Mouse (Mus musculus): Measurements from ENCODE around the gene Sstr2. TPM values are rescaled to one million over a fixed set of nuclear protein-coding genes. Genes with fewer than 3 reads are reported as not detected.
A peak's percentile ranks its signal among the peaks of the same experiment; 100 is the strongest.

Gene Sstr2
- total and polyA plus RNA-seq, 2 experiments from 2014 or later, result 32.4 to 94.0 TPM

- Histone ChIP-seq H3K36me3 (ENCODE audit: insufficient read depth, low read length) (no peaks in the 10 kb centered on the region), H3K9ac (replicated peaks; ENCODE audit: low read length) (no peak overlapping the region), H3K4me3 (ENCODE audit: low read length) (no peak overlapping the region), H3K9me3 (ENCODE audit: low read length) (no peaks in the 10 kb centered on the region), H3K4me1 (ENCODE audit: insufficient read depth, low read length) (no peaks in the 10 kb centered on the region), H3K4me2 (ENCODE audit: low read depth, low read length) (no peak overlapping the region), H3K27me3 (ENCODE audit: insufficient read depth, low read length) (no peaks in the 10 kb centered on the region), H3K27ac (no peak overlapping the region)
- no peak for DNase-seq (ENCODE audit: low spot score)
- no peak for ATAC-seq
- no peak for TF ChIP-seq CTCF (IDR thresholded peaks at IDR 0.05; ENCODE audit: low read depth)
- WGBS, result 65% methylated on average over 8 of the region's 8 CpGs
Observed at GRCm38 (mm10) chr11:113631862-113632261, 12.7 kb downstream of the Sstr2 start.

DNA sequence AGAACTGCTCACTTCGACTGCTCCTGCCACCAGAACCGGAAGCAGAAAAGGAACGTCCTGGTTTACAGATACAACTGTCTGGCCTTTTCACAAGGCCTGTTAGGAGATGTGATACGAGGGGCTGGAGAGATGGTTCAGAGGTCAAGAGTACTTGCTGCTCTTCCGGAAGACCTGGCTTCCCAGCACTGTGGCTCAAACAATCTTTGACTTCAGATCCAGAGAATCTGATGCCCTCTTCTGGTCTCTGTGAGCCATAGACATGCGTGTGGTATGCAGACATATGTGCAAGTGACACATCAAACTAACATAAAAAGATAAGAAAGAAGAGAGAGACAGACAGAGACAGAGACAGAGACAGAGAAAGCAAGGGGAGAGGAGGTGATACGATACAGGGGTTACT is 13.2 kb downstream of the Sstr2 start:
- ATAC-seq, result no peak
- Histone ChIP-seq H3K27me3 (ENCODE audit: insufficient read depth, low read length) (no peaks in the 10 kb centered on the region), H3K36me3 (ENCODE audit: insufficient read depth, low read length) (no peaks in the 10 kb centered on the region), H3K4me1 (ENCODE audit: insufficient read depth, low read length) (no peaks in the 10 kb centered on the region), H3K9ac (replicated peaks; ENCODE audit: low read length) (no peak overlapping the region), H3K4me3 (ENCODE audit: low read length) (no peak overlapping the region), H3K9me3 (ENCODE audit: low read length) (no peaks in the 10 kb centered on the region), H3K27ac (no peak overlapping the region), H3K4me2 (ENCODE audit: low read depth, low read length) (no peak overlapping the region)
- 76% methylated on average over 7 of the region's 7 CpGs for WGBS
- no peak for DNase-seq (ENCODE audit: low spot score)
- no peak; the same call in 1 of the 2 replicates for TF ChIP-seq CTCF (IDR thresholded peaks at IDR 0.05; ENCODE audit: low read depth)

GRCm38 (mm10) chr11:113633398-113633797 is 14.3 kb downstream of the Sstr2 start:
- H3K4me3 ChIP-seq (ENCODE audit: low read length), result no peak overlapping the region
- no peak overlapping the region for H3K27ac ChIP-seq
- no peak for TF ChIP-seq CTCF (IDR thresholded peaks at IDR 0.05; ENCODE audit: low read depth)
- no peaks in the 10 kb centered on the region for H3K9me3 ChIP-seq (ENCODE audit: low read length)
- ATAC-seq (no peak), DNase-seq (ENCODE audit: low spot score) (no peak)
- H3K36me3 ChIP-seq (ENCODE audit: insufficient read depth, low read length), result no peaks in the 10 kb centered on the region
- H3K4me1 ChIP-seq (ENCODE audit: insufficient read depth, low read length), result no peaks in the 10 kb centered on the region
- H3K27me3 ChIP-seq (ENCODE audit: insufficient read depth, low read length), result no peaks in the 10 kb centered on the region
- H3K4me2 ChIP-seq (ENCODE audit: low read depth, low read length), result no peak overlapping the region
- H3K9ac ChIP-seq (replicated peaks; ENCODE audit: low read length), result no peak overlapping the region
- 94% methylated on average over 5 of the region's 5 CpGs for WGBS

- Histone ChIP-seq H3K27me3 (ENCODE audit: insufficient read depth, low read length) (no peaks in the 10 kb centered on the region), H3K4me1 (ENCODE audit: insufficient read depth, low read length) (no peaks in the 10 kb centered on the region), H3K36me3 (ENCODE audit: insufficient read depth, low read length) (no peaks in the 10 kb centered on the region), H3K27ac (no peak overlapping the region), H3K9ac (replicated peaks; ENCODE audit: low read length) (no peak overlapping the region), H3K4me2 (ENCODE audit: low read depth, low read length) (no peak overlapping the region), H3K4me3 (ENCODE audit: low read length) (no peak overlapping the region), H3K9me3 (ENCODE audit: low read length) (no peaks in the 10 kb centered on the region)
- no peak for TF ChIP-seq CTCF (IDR thresholded peaks at IDR 0.05; ENCODE audit: low read depth)
- ATAC-seq, result peak; percentile 61; the same call in 1 of the 2 replicates
- WGBS, result 45% methylated on average over 10 of the region's 10 CpGs
- peak; percentile 68 for DNase-seq (ENCODE audit: low spot score)
Observed at GRCm38 (mm10) chr11:113634699-113635121, 15.6 kb downstream of the Sstr2 start.

DNA sequence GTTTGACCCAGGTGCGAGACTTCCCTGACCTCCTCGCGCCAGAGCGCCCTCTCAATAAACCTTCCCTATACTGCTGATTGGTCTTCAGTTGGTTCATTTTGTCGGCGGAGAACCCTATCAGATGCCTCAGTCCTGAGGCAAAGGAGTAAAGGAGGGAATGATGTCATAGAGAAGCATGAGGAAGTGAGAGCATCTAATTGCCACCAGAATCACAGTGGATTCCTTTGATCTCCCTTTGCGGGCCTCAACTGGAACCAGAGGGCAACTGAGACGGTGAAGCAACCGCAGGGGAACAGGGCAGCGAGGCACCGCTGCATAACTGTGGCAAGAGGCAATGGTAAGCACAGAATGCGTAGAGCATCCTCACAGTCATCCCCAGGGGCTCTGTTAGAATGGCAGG is 19.5 kb downstream of the Sstr2 start:
- ATAC-seq, result no peak
- DNase-seq (ENCODE audit: low spot score), result no peak
- Histone ChIP-seq H3K27ac (no peak overlapping the region), H3K4me3 (ENCODE audit: low read length) (no peak overlapping the region), H3K9me3 (ENCODE audit: low read length) (no peaks in the 10 kb centered on the region), H3K4me1 (ENCODE audit: insufficient read depth, low read length) (no peaks in the 10 kb centered on the region), H3K27me3 (ENCODE audit: insufficient read depth, low read length) (no peaks in the 10 kb centered on the region), H3K4me2 (ENCODE audit: low read depth, low read length) (no peak overlapping the region), H3K9ac (replicated peaks; ENCODE audit: low read length) (no peak overlapping the region), H3K36me3 (ENCODE audit: insufficient read depth, low read length) (no peaks in the 10 kb centered on the region)
- no peak for TF ChIP-seq CTCF (IDR thresholded peaks at IDR 0.05; ENCODE audit: low read depth)
- 94% methylated on average over 12 of the region's 12 CpGs for WGBS

- H3K27ac ChIP-seq, result no peak overlapping the region
- no peaks in the 10 kb centered on the region for H3K36me3 ChIP-seq (ENCODE audit: insufficient read depth, low read length)
- H3K4me2 ChIP-seq (ENCODE audit: low read depth, low read length), result no peak overlapping the region
- WGBS, result 90% methylated on average over 3 of the region's 3 CpGs
- ATAC-seq (no peak), DNase-seq (ENCODE audit: low spot score) (no peak)
- no peaks in the 10 kb centered on the region for H3K9me3 ChIP-seq (ENCODE audit: low read length)
- no peak for TF ChIP-seq CTCF (IDR thresholded peaks at IDR 0.05; ENCODE audit: low read depth)
- no peak overlapping the region for H3K9ac ChIP-seq (replicated peaks; ENCODE audit: low read length)
- no peaks in the 10 kb centered on the region for H3K27me3 ChIP-seq (ENCODE audit: insufficient read depth, low read length)
- no peak overlapping the region for H3K4me3 ChIP-seq (ENCODE audit: low read length)
- H3K4me1 ChIP-seq (ENCODE audit: insufficient read depth, low read length), result peaks cover 2% of the 10 kb centered on the region; the same call in 1 of the 2 replicates
Observed at GRCm38 (mm10) chr11:113645181-113645580, 26.0 kb downstream of the Sstr2 start.

DNA sequence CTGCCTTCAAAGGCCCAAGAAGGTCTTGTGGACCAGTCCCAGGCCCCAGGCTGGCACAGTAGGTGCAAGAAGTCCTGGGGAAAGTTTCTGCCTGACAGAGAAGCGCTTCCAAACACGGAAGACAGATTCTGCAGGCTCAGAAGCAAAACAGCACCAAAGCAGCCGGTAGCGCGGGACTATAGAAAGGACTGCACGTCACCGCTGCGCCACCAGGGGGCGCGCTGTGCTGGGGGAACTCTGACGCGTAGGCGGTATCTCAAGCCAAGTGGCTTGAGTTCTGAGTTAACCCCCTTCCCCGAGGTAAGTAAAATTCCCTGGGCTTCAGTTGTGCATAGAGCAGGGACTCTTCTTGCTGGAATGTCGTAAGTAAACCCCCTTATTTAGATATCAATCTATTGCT is 29.0 kb downstream of the Sstr2 start:
- Histone ChIP-seq H3K9me3 (ENCODE audit: low read length) (no peaks in the 10 kb centered on the region), H3K4me3 (ENCODE audit: low read length) (no peak overlapping the region), H3K27me3 (ENCODE audit: insufficient read depth, low read length) (no peaks in the 10 kb centered on the region), H3K27ac (no peak overlapping the region), H3K4me1 (ENCODE audit: insufficient read depth, low read length) (peaks cover 9% of the 10 kb centered on the region; the same call in 1 of the 2 replicates), H3K4me2 (ENCODE audit: low read depth, low read length) (0 out of 2 replicates have a peak overlapping the region, but pooled peaks have one; percentile 13), H3K9ac (replicated peaks; ENCODE audit: low read length) (no peak overlapping the region), H3K36me3 (ENCODE audit: insufficient read depth, low read length) (peaks cover 12% of the 10 kb centered on the region)
- 4% methylated on average over 15 of the region's 15 CpGs for WGBS
- peak; percentile 98 for TF ChIP-seq CTCF (IDR thresholded peaks at IDR 0.05; ENCODE audit: low read depth)
- ATAC-seq (no peak), DNase-seq (ENCODE audit: low spot score) (peak; percentile 89)

Data from hindbrain, postnatal 0 days (tissue).